Mouse (Mus musculus) bone marrow macrophage, adult 2 months (primary cell): ENCODE measurements around the gene Ccn1.

Source experiments
- CTCF ChIP-seq: IDR thresholded peaks from 2 replicates; pipeline ENCODE4 v1.5.1; 2012; ENCODE audit warnings: low read depth, mild to moderate bottlenecking, low read length, moderate library complexity
- POLR2A ChIP-seq: IDR thresholded peaks from 2 replicates; pipeline ENCODE4 v1.6.1; 2012; ENCODE audit warnings: mild to moderate bottlenecking, low read depth, low read length, borderline replicate concordance

DNA sequence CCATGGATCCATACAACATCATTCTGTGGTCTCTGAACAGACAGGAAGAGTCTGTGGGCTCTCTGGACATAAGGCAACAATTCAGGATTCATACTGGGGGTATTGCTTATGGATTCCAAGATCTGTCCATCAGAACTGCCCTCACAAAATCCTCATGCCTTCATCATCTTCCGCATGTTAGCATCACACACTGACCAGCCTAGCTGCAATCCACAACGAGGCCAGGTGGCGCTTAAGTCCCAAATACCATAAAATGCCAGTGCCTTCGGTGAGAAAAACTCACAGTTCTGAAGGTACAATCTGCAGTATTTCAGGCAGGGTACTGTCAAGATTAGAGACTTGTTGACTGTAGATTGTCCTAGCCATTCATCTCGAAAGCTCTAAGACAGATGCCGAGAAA is 4.3 kb downstream of the Ccn1 start:
- TF ChIP-seq POLR2A (no peak), CTCF (no peak)
